Mouse (Mus musculus) MEL (cell line): Measurements from ENCODE around the gene Tbx20. TPM values are rescaled to one million over a fixed set of nuclear protein-coding genes. Genes with fewer than 3 reads are reported as not detected.

Experiments
- DNase-seq: peaks from one replicate; pipeline ENCODE4 v3.0.0; 2011; ENCODE audit warnings: low read depth, low spot score
- H3K27ac ChIP-seq: 2 replicates; pipeline ENCODE4 v1.5.1; 2012; ENCODE audit warnings: low read depth, mild to moderate bottlenecking, control low read depth, low read length, moderate library complexity; ENCODE audit not compliant: control insufficient read depth
- H3K27me3 ChIP-seq, 2 experiments: fragments of 150-350 bp in 1 of 2; sonication (generic) in 1 of 2; 2 replicates each; pipeline ENCODE4 v1.6.1; 2012; ENCODE audit warnings: low read length in 2 of 2, mild to moderate bottlenecking in 2 of 2, improper control_type of control experiment in 1 of 2, moderate library complexity in 1 of 2; ENCODE audit not compliant: insufficient read depth in 2 of 2, control insufficient read depth in 1 of 2
- H3K36me3 ChIP-seq, 2 experiments: 2 replicates each; pipeline ENCODE4 v1.6.1; 2012 to 2014; ENCODE audit warnings: low read length in 2 of 2, improper control_type of control experiment in 1 of 2, inconsistent platforms in 1 of 2, mild to moderate bottlenecking in 1 of 2; ENCODE audit not compliant: insufficient read depth in 2 of 2, control insufficient read depth in 1 of 2
- H3K4me1 ChIP-seq, 2 experiments: fragments of 150-350 bp in 1 of 2; sonication (generic) in 1 of 2; 2 replicates each; pipeline ENCODE4 v1.6.1; 2012; ENCODE audit warnings: low read length in 2 of 2, improper control_type of control experiment in 1 of 2, mild to moderate bottlenecking in 1 of 2; ENCODE audit not compliant: insufficient read depth in 2 of 2, control insufficient read depth in 1 of 2
- H3K4me3 ChIP-seq, 2 experiments: fragments of 150-350 bp in 1 of 2; sonication (generic) in 1 of 2; 2 replicates each; pipeline ENCODE4 v1.5.1; 2012; ENCODE audit warnings: low read depth in 2 of 2, low read length in 2 of 2, mild to moderate bottlenecking in 2 of 2, moderate library complexity in 2 of 2, control low read depth in 1 of 2, improper control_type of control experiment in 1 of 2; ENCODE audit not compliant: control insufficient read depth in 1 of 2, insufficient read depth in 1 of 2
- H3K79me2 ChIP-seq: 2 replicates; pipeline ENCODE4 v1.6.1; 2012; ENCODE audit warnings: mild to moderate bottlenecking, low read length, moderate library complexity; ENCODE audit not compliant: control insufficient read depth, poor library complexity, insufficient read depth
- H3K9ac ChIP-seq: 2 replicates; pipeline ENCODE4 v1.6.1; 2012; ENCODE audit warnings: low read depth, mild to moderate bottlenecking, control low read depth, low read length, moderate library complexity; ENCODE audit not compliant: control insufficient read depth, poor library complexity, severe bottlenecking
- H3K9me3 ChIP-seq: fragments of 150-350 bp; sonication (generic); replicated peaks from 2 replicates; pipeline ENCODE4 v1.6.1; 2012; ENCODE audit warnings: mild to moderate bottlenecking, low read length, improper control_type of control experiment, moderate library complexity; ENCODE audit not compliant: insufficient read depth
- CHD1 ChIP-seq: IDR thresholded peaks from 2 replicates; pipeline ENCODE4 v1.6.1; 2012; ENCODE audit warnings: low read depth, mild to moderate bottlenecking, inconsistent platforms, low read length, improper control_type of control experiment
- E2F4 ChIP-seq: IDR thresholded peaks from 2 replicates; pipeline ENCODE4 v1.6.1; 2011; ENCODE audit warnings: low read depth, low read length, improper control_type of control experiment, borderline replicate concordance
- GABPA ChIP-seq: IDR thresholded peaks from 2 replicates; pipeline ENCODE4 v1.6.1; 2012; ENCODE audit warnings: low read depth, mild to moderate bottlenecking, inconsistent platforms, low read length, improper control_type of control experiment, moderate library complexity
- GATA1 ChIP-seq: IDR thresholded peaks from 2 replicates; pipeline ENCODE4 v1.6.1; 2011; ENCODE audit warnings: low read depth, low read length, improper control_type of control experiment
- MEF2A ChIP-seq: IDR thresholded peaks from 2 replicates; pipeline ENCODE4 v1.6.1; 2014; ENCODE audit warnings: low read depth, mild to moderate bottlenecking, inconsistent platforms, low read length, improper control_type of control experiment; ENCODE audit not compliant: poor library complexity, insufficient replicate concordance, severe bottlenecking; ENCODE audit errors: extremely low read depth
- MYB ChIP-seq: IDR thresholded peaks from 2 replicates; pipeline ENCODE4 v1.6.1; 2011; ENCODE audit warnings: mild to moderate bottlenecking, low read depth, low read length, improper control_type of control experiment
- NRF1 ChIP-seq: IDR thresholded peaks from 2 replicates; pipeline ENCODE4 v1.6.1; 2014; ENCODE audit warnings: low read depth, mild to moderate bottlenecking, inconsistent platforms, low read length, improper control_type of control experiment, moderate library complexity; ENCODE audit not compliant: poor library complexity, insufficient read depth, severe bottlenecking
- POLR2A ChIP-seq, 2 experiments: IDR thresholded peaks; 2 replicates each; pipeline ENCODE4 v1.6.1; 2011 to 2012; ENCODE audit warnings: low read length in 2 of 2, mild to moderate bottlenecking in 2 of 2, control low read depth in 1 of 2, improper control_type of control experiment in 1 of 2, low read depth in 1 of 2, moderate library complexity in 1 of 2; ENCODE audit not compliant: control insufficient read depth in 1 of 2, insufficient read depth in 1 of 2, poor library complexity in 1 of 2
- POLR2AphosphoS2 ChIP-seq: IDR thresholded peaks from 2 replicates; pipeline ENCODE4 v1.6.1; 2011; ENCODE audit warnings: low read length, improper control_type of control experiment
- RAD21 ChIP-seq: IDR thresholded peaks from 2 replicates; pipeline ENCODE4 v1.6.1; 2011; ENCODE audit warnings: mild to moderate bottlenecking, low read depth, low read length, improper control_type of control experiment
- RCOR1 ChIP-seq: IDR thresholded peaks from 2 replicates; pipeline ENCODE4 v1.6.1; 2012; ENCODE audit warnings: low read depth, mild to moderate bottlenecking, inconsistent platforms, low read length, improper control_type of control experiment
- UBTF ChIP-seq: IDR thresholded peaks from 2 replicates; pipeline ENCODE4 v1.6.1; 2012; ENCODE audit warnings: low read depth, mild to moderate bottlenecking, inconsistent platforms, low read length, improper control_type of control experiment, moderate library complexity, borderline replicate concordance; ENCODE audit not compliant: insufficient read depth
- USF1 ChIP-seq: IDR thresholded peaks from 2 replicates; pipeline ENCODE4 v1.6.1; 2014; ENCODE audit warnings: low read depth, mild to moderate bottlenecking, inconsistent platforms, low read length, improper control_type of control experiment, moderate library complexity
- USF2 ChIP-seq, 2 experiments: IDR thresholded peaks; 2 replicates each; pipeline ENCODE4 v1.6.1; 2011 to 2012; ENCODE audit warnings: improper control_type of control experiment in 2 of 2, low read length in 2 of 2, borderline replicate concordance in 1 of 2, inconsistent platforms in 1 of 2, low read depth in 1 of 2, mild to moderate bottlenecking in 1 of 2; ENCODE audit not compliant: insufficient read depth in 1 of 2
- ZC3H11A ChIP-seq: IDR thresholded peaks from 2 replicates; pipeline ENCODE4 v1.6.1; 2012; ENCODE audit warnings: low read depth, mild to moderate bottlenecking, inconsistent platforms, low read length, improper control_type of control experiment
- ZKSCAN1 ChIP-seq: IDR thresholded peaks from 2 replicates; pipeline ENCODE4 v1.6.1; 2012; ENCODE audit warnings: low read depth, mild to moderate bottlenecking, inconsistent platforms, low read length, improper control_type of control experiment, moderate library complexity
- ZMIZ1 ChIP-seq: IDR thresholded peaks from 2 replicates; pipeline ENCODE4 v1.6.1; 2012; ENCODE audit warnings: low read depth, mild to moderate bottlenecking, inconsistent platforms, low read length, improper control_type of control experiment, moderate library complexity
- polyA plus RNA-seq, 2 experiments: library from polyadenylated mRNA; stranded (reverse) in 1 of 2; unstranded in 1 of 2; fragments of >175 nt in 1 of 2; fragments of >200 nt in 1 of 2; gene quantifications; 2 replicates each; pipeline versions ENCODE4 v1.2.1 to v1.2.4; 2012; ENCODE audit warnings: low replicate concordance in 2 of 2, low read depth in 1 of 2; ENCODE audit not compliant: insufficient read length in 2 of 2, insufficient read depth in 1 of 2, missing spikeins in 1 of 2
- total RNA-seq: library from RNA; depleted of rRNA; stranded (reverse); fragments of 300-350 nt; gene quantifications from 2 replicates; pipeline ENCODE4 v1.2.3, GENCODE M21; 2012

Gene Tbx20
- total and polyA plus RNA-seq, 3 experiments, result not detected

- TF ChIP-seq MEF2A (no peak), POLR2AphosphoS2 (no peak), USF2 (IDR thresholded peaks at IDR 0.05; ENCODE audit: borderline replicate concordance in 1 of 2, insufficient read depth in 1 of 2, low read depth in 1 of 2, low read length in 2 of 2) (no peak), RAD21 (no peak), GABPA (no peak), GATA1 (no peak)
- H3K79me2 ChIP-seq, result no peaks in the 10 kb centered on the region
- no peaks in the 10 kb centered on the region for H3K9me3 ChIP-seq
- no peak overlapping the region for H3K27ac ChIP-seq
- DNase-seq, result no peak
- H3K9ac ChIP-seq, result no peak overlapping the region
- H3K27me3 ChIP-seq, result no peaks in the 10 kb centered on the region
- H3K4me3 ChIP-seq, result no peak overlapping the region
- no peaks in the 10 kb centered on the region for H3K36me3 ChIP-seq
- no peaks in the 10 kb centered on the region for H3K4me1 ChIP-seq
Observed at GRCm38 (mm10) chr9:24775567-24775966, 1.5 kb upstream of the Tbx20 start.

GRCm38 (mm10) chr9:24775001-24775400 lies 898 bp upstream of the Tbx20 start:
- H3K36me3 ChIP-seq, result no peaks in the 10 kb centered on the region
- no peaks in the 10 kb centered on the region for H3K4me1 ChIP-seq
- no peak overlapping the region for H3K27ac ChIP-seq
- no peak for TF ChIP-seq GATA1
- TF ChIP-seq CHD1, result no peak
- TF ChIP-seq NRF1, result no peak
- no peak for TF ChIP-seq RCOR1
- no peak for TF ChIP-seq MEF2A
- no peak for TF ChIP-seq E2F4
- no peak for TF ChIP-seq MYB
- TF ChIP-seq ZC3H11A, result no peak
- no peak for TF ChIP-seq ZKSCAN1
- TF ChIP-seq UBTF, result no peak
- TF ChIP-seq USF1, result no peak
- TF ChIP-seq ZMIZ1, result no peak
- TF ChIP-seq POLR2A (IDR thresholded peaks at IDR 0.05; ENCODE audit: control insufficient read depth in 1 of 2, insufficient read depth in 1 of 2, low read depth in 1 of 2, low read length in 2 of 2, poor library complexity in 1 of 2), result no peak
- no peak overlapping the region for H3K9ac ChIP-seq
- no peaks in the 10 kb centered on the region for H3K9me3 ChIP-seq
- DNase-seq, result no peak
- no peaks in the 10 kb centered on the region for H3K79me2 ChIP-seq
- H3K4me3 ChIP-seq, result no peak overlapping the region
- no peaks in the 10 kb centered on the region for H3K27me3 ChIP-seq
